Mouse (Mus musculus) limb, embryonic 13.5 days (tissue): Measurements from ENCODE around the gene Rslcan18. TPM values are rescaled to one million over a fixed set of nuclear protein-coding genes. Genes with fewer than 3 reads are reported as not detected.
"Not testable (repeated sequence)": the region's sequence is repeated elsewhere in the genome, so short reads cannot be mapped to it uniquely, and the experiment has no call there.

ENCODE experiments used
- ATAC-seq: fragments of 200-750 bp; cut with Nextera tagmentation; 2 replicates; pipeline ENCODE4 v1.8.0; 2017; ENCODE audit warnings: low read depth, moderate number of reproducible peaks, moderate TSS enrichment; ENCODE audit not compliant: low FRiP score
- H3K27ac ChIP-seq: fragments of 300-500 bp; sonication (generic); 2 replicates; pipeline ENCODE4 v1.5.1; 2015; ENCODE audit warnings: inconsistent platforms, mild to moderate bottlenecking, moderate library complexity
- H3K27me3 ChIP-seq: fragments of 300-500 bp; sonication (generic); 2 replicates; pipeline ENCODE4 v1.6.1; 2015; ENCODE audit warnings: mild to moderate bottlenecking, inconsistent platforms
- H3K36me3 ChIP-seq: fragments of 300-500 bp; sonication (generic); 2 replicates; pipeline ENCODE4 v1.6.1; 2015; ENCODE audit warnings: inconsistent platforms, mild to moderate bottlenecking, moderate library complexity
- H3K4me1 ChIP-seq: fragments of 300-500 bp; sonication (generic); 2 replicates; pipeline ENCODE4 v1.6.1; 2015; ENCODE audit warnings: inconsistent platforms
- H3K4me2 ChIP-seq: fragments of 300-500 bp; sonication (generic); replicated peaks from 2 replicates; pipeline ENCODE4 v1.6.1; 2015; ENCODE audit warnings: inconsistent platforms, mild to moderate bottlenecking, moderate library complexity
- H3K4me3 ChIP-seq: fragments of 300-500 bp; sonication (generic); 2 replicates; pipeline ENCODE4 v1.5.1; 2015; ENCODE audit warnings: moderate library complexity, mild to moderate bottlenecking, inconsistent platforms
- H3K9ac ChIP-seq: fragments of 300-500 bp; sonication (generic); 2 replicates; pipeline ENCODE4 v1.6.1; 2015; ENCODE audit warnings: mild to moderate bottlenecking, inconsistent platforms
- H3K9me3 ChIP-seq: fragments of 300-500 bp; sonication (generic); 2 replicates; pipeline ENCODE4 v1.6.1; 2016; ENCODE audit warnings: inconsistent platforms
- WGBS: fragments of 180-500 bp; shearing (Covaris S2); methylation state at CpG from one replicate; pipeline ENCODE4 v1.1.7; 2015; 5-methylcytosine and 5-hydroxymethylcytosine counted together
- polyA plus RNA-seq: library from polyadenylated mRNA; unstranded; fragments of >200 nt; fragmentation: Nextera tagmentation; extraction: Ambion mirVana; gene quantifications from 2 replicates; pipeline ENCODE4 v1.2.1, GENCODE M21; 2015

Gene Rslcan18
- polyA plus RNA-seq = 0.25 and 0.32 TPM in 2 replicates

DNA sequence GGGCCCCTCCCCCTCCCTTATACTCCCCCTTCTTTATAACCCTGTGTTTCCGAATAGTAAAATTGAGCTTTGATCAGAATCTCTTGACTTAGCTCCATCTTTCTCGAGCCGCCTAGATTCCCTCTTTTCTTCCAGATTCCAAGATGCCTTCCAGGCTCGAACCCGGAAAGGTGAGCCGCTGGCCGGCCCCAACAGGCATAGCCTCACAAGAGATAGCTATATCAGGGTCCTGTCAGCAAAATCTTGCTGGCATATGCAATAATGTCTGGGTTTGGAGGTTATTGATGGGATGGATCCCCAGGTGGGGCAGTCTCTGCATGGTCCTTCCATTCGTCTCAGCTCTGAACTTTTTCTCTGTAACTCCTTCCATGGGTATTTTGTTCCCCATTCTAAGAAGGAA lies at the start of gene Rslcan18:
TSS of gene Rslcan18 (minus strand) at position 101 of the 400 bp plus-strand sequence.
- H3K9me3 ChIP-seq, H3K27me3 ChIP-seq, H3K36me3 ChIP-seq, H3K4me3 ChIP-seq, H3K9ac ChIP-seq, H3K4me1 ChIP-seq, H3K4me2 ChIP-seq, ATAC-seq, H3K27ac ChIP-seq: not testable (repeated sequence)
- 90% methylated on average over 8 of the region's 8 CpGs for WGBS

DNA sequence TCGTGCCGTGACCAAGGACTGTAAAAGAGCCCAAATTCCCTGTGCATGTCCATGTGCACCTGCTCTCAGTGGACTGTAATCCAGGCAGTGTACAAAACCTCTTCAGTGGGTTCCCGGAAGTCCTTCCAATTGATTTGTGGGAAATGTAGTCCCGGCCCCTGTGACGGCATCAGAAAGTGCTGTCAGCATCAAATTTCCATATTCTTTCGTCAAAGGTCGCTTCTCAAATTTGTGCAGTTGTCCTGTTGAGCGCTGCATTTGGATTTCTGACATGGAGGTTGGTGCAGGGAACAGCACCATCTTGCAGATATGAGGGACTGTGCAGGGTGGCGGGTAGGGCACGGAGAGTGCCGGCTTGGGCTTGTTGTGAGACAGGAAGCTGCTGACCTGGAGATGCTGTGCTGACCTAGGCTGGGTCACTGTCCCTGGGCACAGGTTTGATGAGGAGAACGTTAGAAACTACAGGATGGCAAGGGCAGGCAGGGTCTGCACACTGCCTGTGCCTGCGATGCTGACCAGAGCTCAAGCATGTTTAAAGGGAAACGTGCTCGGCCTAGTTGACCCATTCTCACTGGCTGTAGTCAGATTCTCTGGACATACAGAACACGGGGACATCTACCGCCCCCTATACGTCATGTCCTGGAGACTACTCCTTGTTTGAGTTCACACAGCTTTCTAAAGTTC lies 12.1 kb upstream of the Rslcan18 start:
- H3K27me3 ChIP-seq = no peaks in the 10 kb centered on the region
- WGBS = 1% methylated on average over 18 of the region's 18 CpGs
- H3K27ac ChIP-seq = no peak overlapping the region
- peak overlapping the region; percentile 85 for H3K9ac ChIP-seq
- peak overlapping the region; percentile 81 for H3K4me2 ChIP-seq
- no peaks in the 10 kb centered on the region for H3K36me3 ChIP-seq
- H3K4me1 ChIP-seq = peaks cover 3% of the 10 kb centered on the region; the same call in 1 of the 2 replicates
- peak overlapping the region; percentile 74 for H3K4me3 ChIP-seq
- peak; percentile 96 for ATAC-seq
- no peaks in the 10 kb centered on the region for H3K9me3 ChIP-seq

- not testable (repeated sequence) for H3K27ac ChIP-seq, H3K4me1 ChIP-seq, ATAC-seq, H3K36me3 ChIP-seq, H3K9ac ChIP-seq, H3K27me3 ChIP-seq, H3K4me3 ChIP-seq, H3K9me3 ChIP-seq
- 75% methylated on average over 10 of the region's 10 CpGs for WGBS
- peak overlapping the region; percentile 81 for H3K4me2 ChIP-seq
Observed at GRCm38 (mm10) chr13:67127507-67127906, 11.4 kb upstream of the Rslcan18 start.

GRCm38 (mm10) chr13:67124460-67124859 lies 8.4 kb upstream of the Rslcan18 start:
- no peak for ATAC-seq
- Histone ChIP-seq H3K4me1 (peaks cover 3% of the 10 kb centered on the region; the same call in 1 of the 2 replicates), H3K4me3 (no peak overlapping the region), H3K27me3 (no peaks in the 10 kb centered on the region), H3K36me3 (no peaks in the 10 kb centered on the region), H3K9ac (no peak overlapping the region), H3K27ac (no peak overlapping the region), H3K9me3 (no peaks in the 10 kb centered on the region), H3K4me2 (no peak overlapping the region)
- 86% methylated on average over 1 of the region's 1 CpGs for WGBS

- not testable (repeated sequence) for H3K4me3 ChIP-seq, ATAC-seq, H3K9me3 ChIP-seq, H3K27me3 ChIP-seq, H3K27ac ChIP-seq, H3K4me2 ChIP-seq, H3K4me1 ChIP-seq, H3K36me3 ChIP-seq, H3K9ac ChIP-seq
Observed at GRCm38 (mm10) chr13:67121360-67121759, 5.3 kb upstream of the Rslcan18 start, which contains the start of gene Zfp759. Gene Zfp759, plus strand, starts transcription at chr13:67121660.

GRCm38 (mm10) chr13:67113287-67113686 lies 2.8 kb downstream of the Rslcan18 start:
- Histone ChIP-seq H3K9me3 (no peaks in the 10 kb centered on the region), H3K4me1 (no peaks in the 10 kb centered on the region), H3K27ac (no peak overlapping the region), H3K4me2 (no peak overlapping the region), H3K4me3 (no peak overlapping the region), H3K36me3 (no peaks in the 10 kb centered on the region), H3K9ac (no peak overlapping the region), H3K27me3 (no peaks in the 10 kb centered on the region)
- 94% methylated on average over 2 of the region's 2 CpGs for WGBS
- no peak for ATAC-seq

DNA sequence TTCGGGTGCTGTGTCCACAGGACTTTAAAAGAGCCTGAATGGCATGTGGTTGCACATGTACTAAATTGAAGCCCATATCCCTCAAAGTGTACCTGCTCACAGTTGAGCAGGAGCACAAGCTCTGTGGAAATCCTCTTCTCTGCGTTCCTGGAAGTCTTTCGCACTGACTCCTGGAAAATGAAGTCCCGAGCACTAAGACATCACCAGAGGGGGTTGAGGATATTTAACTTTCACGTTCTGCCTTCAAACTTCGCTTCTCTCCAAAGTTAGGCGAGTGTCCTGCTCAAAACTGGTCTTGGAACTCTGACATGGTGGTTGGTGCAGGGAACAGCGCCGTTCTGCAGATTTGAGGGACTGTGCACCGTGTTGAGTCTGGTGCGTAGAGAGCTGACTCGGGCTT lies 4.0 kb downstream of the Rslcan18 start:
- no peak for ATAC-seq

DNA sequence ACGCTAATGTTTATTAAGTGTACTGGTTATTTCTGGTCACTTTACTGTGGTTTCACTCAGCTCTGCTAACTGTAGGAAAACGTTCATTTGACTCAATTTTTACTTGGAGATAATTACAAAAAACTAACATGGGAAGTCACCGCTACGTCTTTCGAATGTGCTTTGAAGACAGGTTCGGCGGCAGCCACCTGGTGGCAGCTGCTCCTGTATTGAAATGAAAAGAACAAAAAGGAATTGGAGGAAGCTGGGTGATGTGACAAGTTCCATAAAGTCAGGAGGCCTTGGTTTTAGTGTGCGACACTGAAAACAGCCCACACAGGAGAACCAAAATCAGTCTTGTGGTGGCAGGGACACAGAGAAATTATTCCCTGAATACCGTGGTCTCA lies 7.2 kb downstream of the Rslcan18 start:
- Histone ChIP-seq H3K4me2 (peak overlapping the region; percentile 76), H3K4me3 (peak overlapping the region; percentile 63), H3K27me3 (no peaks in the 10 kb centered on the region), H3K27ac (no peak overlapping the region), H3K9me3 (peaks cover 11% of the 10 kb centered on the region), H3K36me3 (peaks cover 13% of the 10 kb centered on the region), H3K9ac (0 out of 2 replicates have a peak overlapping the region, but pooled peaks have one; percentile 43), H3K4me1 (peaks cover 6% of the 10 kb centered on the region)
- ATAC-seq = peak; percentile 62
- WGBS = 6% methylated on average over 9 of the region's 9 CpGs

More for the DNA sequence above, 4.0 kb downstream of the Rslcan18 start:
- H3K4me1 ChIP-seq = peaks cover 6% of the 10 kb centered on the region
- H3K9me3 ChIP-seq = no peaks in the 10 kb centered on the region
- H3K4me2 ChIP-seq = no peak overlapping the region
- H3K36me3 ChIP-seq = no peaks in the 10 kb centered on the region
- no peak overlapping the region for H3K4me3 ChIP-seq
- H3K27ac ChIP-seq = no peak overlapping the region
- 84% methylated on average over 12 of the region's 12 CpGs for WGBS
- H3K27me3 ChIP-seq = no peaks in the 10 kb centered on the region
- no peak overlapping the region for H3K9ac ChIP-seq

GRCm38 (mm10) chr13:67108194-67108820 lies 7.8 kb downstream of the Rslcan18 start, which contains the start of gene Gm28557:
Gene Gm28557, minus strand, starts transcription at chr13:67108604.
- peak; percentile 98 for ATAC-seq
- Histone ChIP-seq H3K9ac (peak within 1 kb of the TSS; percentile 79), H3K27ac (peak within 1 kb of the TSS; percentile 89), H3K36me3 (peaks cover 13% of the 10 kb centered on the region), H3K27me3 (no peaks in the 10 kb centered on the region), H3K9me3 (peaks cover 11% of the 10 kb centered on the region), H3K4me1 (peaks cover 6% of the 10 kb centered on the region), H3K4me3 (peak within 1 kb of the TSS; percentile 63), H3K4me2 (peak within 1 kb of the TSS; percentile 76)
- WGBS = 0% methylated on average over 17 of the region's 17 CpGs

DNA sequence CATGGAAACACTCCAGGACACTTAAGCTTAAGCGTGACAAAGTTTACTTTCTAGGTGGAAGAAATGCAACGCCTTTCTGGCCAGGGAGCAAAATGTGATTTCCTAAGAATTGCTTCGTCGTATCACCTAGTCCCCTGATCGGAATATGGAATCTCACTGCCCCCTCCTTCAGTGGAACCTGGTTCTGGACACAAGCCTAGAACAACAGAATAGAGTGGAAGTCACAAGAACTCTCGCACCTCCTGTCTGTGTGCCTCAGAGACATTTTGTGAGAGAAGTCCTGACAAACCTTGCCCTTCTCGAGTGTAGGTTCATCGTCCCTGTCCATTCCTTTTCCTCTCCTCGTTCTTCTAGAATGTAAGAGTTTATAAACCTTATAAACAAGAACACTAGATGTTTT lies 8.4 kb downstream of the Rslcan18 start:
- ATAC-seq = no peak
- WGBS = 65% methylated on average over 9 of the region's 9 CpGs
- peak overlapping the region; percentile 89 for H3K27ac ChIP-seq

GRCm38 (mm10) chr13:67097876-67098275 lies 18.2 kb downstream of the Rslcan18 start, which contains the start of gene Zfp708:
Gene Zfp708, minus strand, starts transcription at chr13:67097976.
- H3K27me3 ChIP-seq = no peaks in the 10 kb centered on the region
- no peak within 1 kb of the TSS for H3K9ac ChIP-seq
- no peak within 1 kb of the TSS for H3K4me2 ChIP-seq
- peaks cover 25% of the 10 kb centered on the region; the same call in 1 of the 2 replicates for H3K36me3 ChIP-seq
- WGBS = 90% methylated on average over 10 of the region's 10 CpGs
- no peak within 1 kb of the TSS for H3K27ac ChIP-seq
- no peaks in the 10 kb centered on the region for H3K4me1 ChIP-seq
- H3K4me3 ChIP-seq = no peak within 1 kb of the TSS
- H3K9me3 ChIP-seq = no peaks in the 10 kb centered on the region
- ATAC-seq = no peak

More for the DNA sequence above, 8.4 kb downstream of the Rslcan18 start:
- H3K9ac ChIP-seq = peak overlapping the region; percentile 79
- peaks cover 11% of the 10 kb centered on the region for H3K9me3 ChIP-seq
- H3K4me3 ChIP-seq = peak overlapping the region; percentile 63
- H3K27me3 ChIP-seq = no peaks in the 10 kb centered on the region
- H3K36me3 ChIP-seq = peaks cover 13% of the 10 kb centered on the region
- peaks cover 6% of the 10 kb centered on the region for H3K4me1 ChIP-seq
- H3K4me2 ChIP-seq = peak overlapping the region; percentile 76

DNA sequence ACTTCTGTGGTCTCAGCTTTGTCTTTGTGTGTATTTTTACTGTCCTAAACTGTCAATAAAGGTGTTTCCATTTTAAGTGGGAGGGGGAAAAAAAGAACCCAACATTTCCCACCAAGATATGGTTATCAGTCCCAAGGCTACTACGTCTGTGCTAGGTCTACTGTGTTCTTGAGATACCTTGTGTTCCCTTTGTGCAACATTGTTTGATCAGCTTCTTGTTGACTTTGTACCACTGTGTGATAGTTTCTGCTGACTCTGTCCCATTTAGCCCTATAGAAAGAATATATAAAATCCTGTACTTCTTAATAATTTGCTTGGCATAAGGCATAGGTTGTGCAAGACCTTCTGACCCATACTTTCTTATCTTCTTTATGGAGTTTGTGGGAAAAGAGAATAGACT lies 25.9 kb downstream of the Rslcan18 start:
- no peaks in the 10 kb centered on the region for H3K27me3 ChIP-seq
- WGBS = 77% methylated on average over 1 of the region's 1 CpGs
- H3K36me3 ChIP-seq = no peaks in the 10 kb centered on the region
- ATAC-seq = no peak
- H3K9me3 ChIP-seq = no peaks in the 10 kb centered on the region
- H3K4me3 ChIP-seq = no peak overlapping the region
- H3K9ac ChIP-seq = no peak overlapping the region
- H3K4me1 ChIP-seq = no peaks in the 10 kb centered on the region
- H3K4me2 ChIP-seq = no peak overlapping the region
- H3K27ac ChIP-seq = no peak overlapping the region
